Mouse (Mus musculus): Measurements from ENCODE around the gene Dyrk3.

GRCm38 (mm10) chr1:131174299-131174861 lies 36.2 kb upstream of the Dyrk3 start:
- TF ChIP-seq POLR2A (IDR thresholded peaks at IDR 0.05; ENCODE audit: borderline replicate concordance, control insufficient read depth, low read depth, low read length) (no peak), CTCF (IDR thresholded peaks at IDR 0.05; ENCODE audit: control insufficient read depth, insufficient read depth, low read length) (no peak)
